Mouse (Mus musculus) thymus, adult 2 months (tissue): Measurements from ENCODE around the gene Rubcn.

Source experiments
- CTCF ChIP-seq: fragments of 200-500 bp; IDR thresholded peaks from 2 replicates; pipeline ENCODE4 v1.5.1; 2012; ENCODE audit warnings: mild to moderate bottlenecking, control low read depth, low read length, moderate library complexity, borderline replicate concordance; ENCODE audit not compliant: control insufficient read depth, poor library complexity, insufficient read depth; ENCODE audit errors: extremely low read depth
- POLR2A ChIP-seq: fragments of 200-500 bp; IDR thresholded peaks from 2 replicates; pipeline ENCODE4 v1.6.1; 2012; ENCODE audit warnings: mild to moderate bottlenecking, low read length, control low read depth, moderate library complexity; ENCODE audit not compliant: control insufficient read depth, poor library complexity, insufficient read depth; ENCODE audit errors: extremely low read depth

DNA sequence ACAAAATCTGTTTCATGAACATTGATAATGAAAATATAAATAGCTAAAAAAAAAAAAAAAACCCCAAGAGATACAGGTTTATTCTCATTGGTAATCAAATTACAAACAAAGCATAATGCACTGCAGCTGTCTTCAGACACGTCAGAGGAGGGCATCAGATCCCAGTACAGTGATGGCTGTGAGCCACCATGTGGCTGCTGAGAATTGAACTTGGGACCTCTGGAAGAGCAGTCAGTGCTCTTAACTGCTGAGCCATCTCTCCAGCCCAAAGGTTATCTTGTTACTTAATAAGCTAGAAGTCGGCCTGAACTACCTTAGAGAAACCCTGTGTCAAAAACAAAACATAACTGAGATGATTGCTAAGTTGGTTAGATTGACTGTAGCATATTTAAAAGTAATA lies 12.3 kb upstream of the Rubcn start:
- TF ChIP-seq CTCF (no peak), POLR2A (no peak)
